Mouse (Mus musculus): ENCODE measurements around the gene Gprin1. TPM values are rescaled to one million over a fixed set of nuclear protein-coding genes. Genes with fewer than 3 reads are reported as not detected.

The Gprin1 gene
- polyA plus RNA-seq, 1 experiment from 2014 or later: 23.5 TPM

- Histone ChIP-seq H3K27ac (peak overlapping the region; percentile 71), H3K9me3 (ENCODE audit: control insufficient read depth, low read length) (no peaks in the 10 kb centered on the region), H3K9ac (peak overlapping the region; percentile 78), H3K4me2 (replicated peaks) (peak overlapping the region; percentile 82), H3K4me3 (replicated peaks; ENCODE audit: low read length) (peak overlapping the region; percentile 63), H3K4me1 (replicated peaks; ENCODE audit: control insufficient read depth, insufficient read depth, low read length) (peaks cover 18% of the 10 kb centered on the region), H3K36me3 (replicated peaks; ENCODE audit: control insufficient read depth, insufficient read depth) (no peaks in the 10 kb centered on the region), H3K27me3 (ENCODE audit: control insufficient read depth, insufficient read depth, low read length) (peaks cover 51% of the 10 kb centered on the region)
- 4% methylated on average over 44 of the region's 44 CpGs for WGBS
- peak; percentile 42 for DNase-seq (ENCODE audit: low spot score)
- ATAC-seq (ENCODE audit: low FRiP score): peak; percentile 56
Observed at GRCm38 (mm10) chr13:54765281-54766191, 15.9 kb upstream of the Gprin1 start.

DNA sequence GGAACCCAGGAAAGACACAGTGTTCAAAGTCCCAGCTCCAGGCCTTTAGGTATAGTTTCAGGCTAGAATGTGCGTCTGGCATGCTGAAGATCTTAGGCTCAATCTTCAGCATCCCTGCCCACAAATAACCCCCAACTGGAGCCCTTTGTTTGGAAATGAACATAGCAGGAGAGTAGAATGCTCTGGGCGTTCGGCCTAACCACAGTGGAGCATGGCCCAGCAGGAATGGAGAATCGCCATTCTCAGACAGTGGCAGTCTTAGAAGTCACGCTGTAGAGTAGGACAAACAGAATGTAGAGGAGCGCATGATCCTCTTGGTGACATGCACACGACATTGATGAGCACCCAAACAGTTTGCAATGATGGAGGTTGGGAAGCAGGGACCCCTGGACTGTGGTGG is 11.2 kb upstream of the Gprin1 start:
- ATAC-seq (ENCODE audit: low FRiP score) (no peak), DNase-seq (ENCODE audit: low spot score) (no peak)
- Histone ChIP-seq H3K27me3 (ENCODE audit: control insufficient read depth, insufficient read depth, low read length) (peaks cover 39% of the 10 kb centered on the region), H3K4me1 (replicated peaks; ENCODE audit: control insufficient read depth, insufficient read depth, low read length) (peaks cover 49% of the 10 kb centered on the region), H3K36me3 (replicated peaks; ENCODE audit: control insufficient read depth, insufficient read depth) (no peaks in the 10 kb centered on the region), H3K9me3 (ENCODE audit: control insufficient read depth, low read length) (no peaks in the 10 kb centered on the region), H3K27ac (no peak overlapping the region), H3K4me3 (replicated peaks; ENCODE audit: low read length) (no peak overlapping the region), H3K9ac (no peak overlapping the region), H3K4me2 (replicated peaks) (no peak overlapping the region)
- WGBS: 66% methylated on average over 7 of the region's 7 CpGs

DNA sequence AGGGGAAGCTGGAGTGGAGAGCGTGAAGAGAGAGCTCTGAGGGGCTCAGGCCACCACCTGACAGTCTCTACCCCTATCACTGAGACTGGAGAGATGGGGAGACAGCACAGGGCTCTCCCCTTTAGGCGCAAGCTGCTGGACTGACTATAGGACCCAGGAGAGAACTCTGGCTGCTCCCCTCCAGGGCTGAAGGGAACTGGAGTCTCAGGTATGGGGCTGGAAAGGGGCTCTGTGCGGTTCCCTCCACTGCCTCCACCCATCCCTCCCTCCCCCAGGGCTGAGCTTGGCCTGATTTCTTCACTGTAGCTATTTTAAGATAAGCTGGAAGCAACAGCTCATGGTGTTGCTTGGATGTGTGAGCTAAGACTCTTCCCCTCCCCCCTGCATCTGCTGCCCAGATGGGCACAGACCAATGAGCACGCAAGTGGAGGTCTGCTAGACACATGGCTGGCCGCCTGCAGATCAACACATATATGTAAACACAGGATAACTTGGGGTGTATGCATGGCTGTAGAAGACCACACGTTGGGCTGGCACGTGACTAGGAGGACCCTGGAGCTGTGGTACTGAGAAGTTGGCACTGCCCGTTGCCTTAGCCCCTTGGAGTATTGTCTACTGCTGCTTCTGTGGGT is 10.6 kb upstream of the Gprin1 start:
- H3K9me3 ChIP-seq (ENCODE audit: control insufficient read depth, low read length): no peaks in the 10 kb centered on the region
- H3K27ac ChIP-seq: no peak overlapping the region
- no peaks in the 10 kb centered on the region for H3K36me3 ChIP-seq (replicated peaks; ENCODE audit: control insufficient read depth, insufficient read depth)
- H3K4me2 ChIP-seq (replicated peaks): 0 out of 2 replicates have a peak overlapping the region, but pooled peaks have one; percentile 2
- H3K9ac ChIP-seq: no peak overlapping the region
- no peak overlapping the region for H3K4me3 ChIP-seq (replicated peaks; ENCODE audit: low read length)
- DNase-seq (ENCODE audit: low spot score) (no peak), ATAC-seq (ENCODE audit: low FRiP score) (no peak)
- peaks cover 34% of the 10 kb centered on the region for H3K27me3 ChIP-seq (ENCODE audit: control insufficient read depth, insufficient read depth, low read length)
- peaks cover 49% of the 10 kb centered on the region for H3K4me1 ChIP-seq (replicated peaks; ENCODE audit: control insufficient read depth, insufficient read depth, low read length)
- 60% methylated on average over 8 of the region's 8 CpGs for whole genome bisulfite sequencing

DNA sequence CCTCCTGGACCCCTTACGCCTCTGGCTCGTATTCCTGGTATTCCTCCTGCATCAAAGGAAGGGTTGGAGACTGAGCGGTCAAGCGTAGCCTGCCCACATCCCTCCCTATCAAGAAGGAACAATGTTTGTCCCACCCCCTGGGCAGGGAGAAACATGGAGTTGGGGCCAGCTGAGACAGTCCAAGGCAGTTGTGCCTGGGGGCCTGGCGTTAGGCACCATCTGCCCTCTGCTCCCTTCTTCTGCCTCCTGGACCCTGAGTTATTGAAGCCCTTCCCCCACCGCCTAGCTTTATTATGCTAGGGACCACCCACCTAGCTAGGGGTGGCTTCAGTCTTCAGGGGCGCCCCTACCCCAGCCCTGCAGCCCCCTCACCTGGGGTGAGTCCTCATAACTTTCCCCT is 9.8 kb upstream of the Gprin1 start:
- peaks cover 28% of the 10 kb centered on the region for H3K27me3 ChIP-seq (ENCODE audit: control insufficient read depth, insufficient read depth, low read length)
- peaks cover 47% of the 10 kb centered on the region for H3K4me1 ChIP-seq (replicated peaks; ENCODE audit: control insufficient read depth, insufficient read depth, low read length)
- H3K9ac ChIP-seq: peak overlapping the region; percentile 59
- H3K4me3 ChIP-seq (replicated peaks; ENCODE audit: low read length): no peak overlapping the region; the same call in 1 of the 2 replicates
- H3K9me3 ChIP-seq (ENCODE audit: control insufficient read depth, low read length): no peaks in the 10 kb centered on the region
- no peaks in the 10 kb centered on the region for H3K36me3 ChIP-seq (replicated peaks; ENCODE audit: control insufficient read depth, insufficient read depth)
- no peak for DNase-seq (ENCODE audit: low spot score)
- 4% methylated on average over 6 of the region's 7 CpGs for WGBS
- no peak for ATAC-seq (ENCODE audit: low FRiP score)
- H3K27ac ChIP-seq: no peak overlapping the region; the same call in 1 of the 2 replicates
- H3K4me2 ChIP-seq (replicated peaks): peak overlapping the region; percentile 81

- peak overlapping the region; percentile 40 for H3K4me3 ChIP-seq (replicated peaks; ENCODE audit: low read length)
- no peaks in the 10 kb centered on the region for H3K9me3 ChIP-seq (ENCODE audit: control insufficient read depth, low read length)
- ATAC-seq (ENCODE audit: low FRiP score) (no peak), DNase-seq (ENCODE audit: low spot score) (no peak)
- no peaks in the 10 kb centered on the region for H3K36me3 ChIP-seq (replicated peaks; ENCODE audit: control insufficient read depth, insufficient read depth)
- H3K9ac ChIP-seq: peak overlapping the region; percentile 59
- under 1% methylated on average over 29 of the region's 29 CpGs for WGBS
- H3K4me2 ChIP-seq (replicated peaks): peak overlapping the region; percentile 81
- peaks cover 51% of the 10 kb centered on the region for H3K4me1 ChIP-seq (replicated peaks; ENCODE audit: control insufficient read depth, insufficient read depth, low read length)
- H3K27ac ChIP-seq: peak overlapping the region; percentile 96
- H3K27me3 ChIP-seq (ENCODE audit: control insufficient read depth, insufficient read depth, low read length): peaks cover 22% of the 10 kb centered on the region; the same call in 1 of the 2 replicates
Observed at GRCm38 (mm10) chr13:54758756-54759470, 9.2 kb upstream of the Gprin1 start.

GRCm38 (mm10) chr13:54758045-54758755 is 8.5 kb upstream of the Gprin1 start:
- Histone ChIP-seq H3K4me3 (replicated peaks; ENCODE audit: low read length) (peak overlapping the region; percentile 40), H3K27ac (peak overlapping the region; percentile 96), H3K9ac (peak overlapping the region; percentile 59), H3K9me3 (ENCODE audit: control insufficient read depth, low read length) (no peaks in the 10 kb centered on the region), H3K4me1 (replicated peaks; ENCODE audit: control insufficient read depth, insufficient read depth, low read length) (peaks cover 53% of the 10 kb centered on the region), H3K4me2 (replicated peaks) (peak overlapping the region; percentile 81), H3K27me3 (ENCODE audit: control insufficient read depth, insufficient read depth, low read length) (peaks cover 15% of the 10 kb centered on the region; the same call in 1 of the 2 replicates), H3K36me3 (replicated peaks; ENCODE audit: control insufficient read depth, insufficient read depth) (no peaks in the 10 kb centered on the region)
- peak; percentile 84 for ATAC-seq (ENCODE audit: low FRiP score)
- peak; percentile 91 for DNase-seq (ENCODE audit: low spot score)
- under 1% methylated on average over 43 of the region's 43 CpGs for WGBS

DNA sequence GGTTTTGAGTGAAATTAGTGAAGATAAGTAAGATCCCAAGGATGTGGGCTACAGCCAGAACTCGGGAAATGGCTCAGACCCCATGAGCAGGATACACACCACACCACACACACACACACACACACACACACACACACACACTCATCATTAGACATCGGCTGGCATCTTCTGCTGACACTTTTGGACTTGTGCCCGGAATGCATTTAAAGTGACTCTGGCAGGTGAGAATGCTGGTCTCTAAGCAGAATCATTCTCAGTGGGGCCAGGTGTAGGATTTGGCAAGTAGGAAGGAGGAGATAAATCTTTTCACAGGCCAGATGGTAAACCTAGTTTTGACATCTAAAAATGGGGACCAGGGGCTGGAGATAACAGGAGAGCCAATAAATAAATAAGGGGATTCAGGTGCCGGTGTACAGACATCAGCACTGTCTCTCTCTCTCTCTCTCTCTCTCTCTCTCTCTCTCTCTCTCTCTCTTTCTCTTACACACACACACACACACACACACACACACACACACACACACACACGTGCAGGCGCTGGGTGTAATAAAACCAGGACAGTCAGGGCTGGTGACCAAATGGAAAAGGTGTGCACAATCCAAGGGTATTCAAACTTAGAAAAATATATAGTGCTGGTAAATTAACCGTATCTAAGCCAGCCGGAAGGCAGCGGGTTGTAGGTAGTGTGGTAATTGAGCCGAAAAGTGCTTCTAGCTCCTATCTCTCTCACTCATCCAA is 7.6 kb upstream of the Gprin1 start:
- H3K4me2 ChIP-seq (replicated peaks): peak overlapping the region; percentile 81
- DNase-seq (ENCODE audit: low spot score): peak; percentile 56
- H3K27me3 ChIP-seq (ENCODE audit: control insufficient read depth, insufficient read depth, low read length): 0 out of 2 replicates have a peak, but pooled peaks cover 9% of the 10 kb centered on the region
- ATAC-seq (ENCODE audit: low FRiP score): no peak
- H3K36me3 ChIP-seq (replicated peaks; ENCODE audit: control insufficient read depth, insufficient read depth): no peaks in the 10 kb centered on the region
- peaks cover 53% of the 10 kb centered on the region for H3K4me1 ChIP-seq (replicated peaks; ENCODE audit: control insufficient read depth, insufficient read depth, low read length)
- WGBS: 34% methylated on average over 10 of the region's 10 CpGs
- peak overlapping the region; percentile 40 for H3K4me3 ChIP-seq (replicated peaks; ENCODE audit: low read length)
- H3K27ac ChIP-seq: peak overlapping the region; percentile 96
- H3K9ac ChIP-seq: peak overlapping the region; percentile 59
- no peaks in the 10 kb centered on the region for H3K9me3 ChIP-seq (ENCODE audit: control insufficient read depth, low read length)

DNA sequence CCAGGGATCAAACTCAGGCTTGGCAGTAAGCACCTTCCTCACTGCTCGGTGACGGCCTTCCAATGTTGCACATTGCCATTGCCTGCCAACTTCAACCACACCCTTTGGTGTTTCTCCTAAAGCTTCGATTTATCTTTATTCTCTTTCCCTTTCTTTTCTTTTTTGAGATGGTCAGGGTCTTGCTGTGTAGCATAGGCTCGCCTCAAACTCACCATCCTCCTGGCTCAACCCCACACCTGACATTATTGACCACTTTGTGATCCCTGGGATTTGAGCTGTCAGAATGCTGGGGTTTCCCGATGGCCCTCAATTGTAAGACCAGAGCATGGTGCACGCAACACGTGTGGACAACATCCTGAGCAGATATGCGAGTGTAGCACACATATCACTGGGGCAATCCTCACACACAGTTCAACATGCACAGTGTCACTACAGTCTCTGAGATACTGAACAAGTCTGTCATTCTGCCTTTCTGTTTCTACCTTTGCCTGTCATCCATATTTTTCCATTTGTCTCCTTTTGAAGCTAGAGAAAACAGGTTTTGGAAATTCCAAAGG is 6.6 kb upstream of the Gprin1 start:
- Histone ChIP-seq H3K27ac (peak overlapping the region; percentile 68; the same call in 1 of the 2 replicates), H3K4me1 (replicated peaks; ENCODE audit: control insufficient read depth, insufficient read depth, low read length) (peaks cover 53% of the 10 kb centered on the region), H3K9ac (no peak overlapping the region), H3K4me3 (replicated peaks; ENCODE audit: low read length) (no peak overlapping the region), H3K9me3 (ENCODE audit: control insufficient read depth, low read length) (no peaks in the 10 kb centered on the region), H3K36me3 (replicated peaks; ENCODE audit: control insufficient read depth, insufficient read depth) (no peaks in the 10 kb centered on the region), H3K4me2 (replicated peaks) (no peak overlapping the region), H3K27me3 (ENCODE audit: control insufficient read depth, insufficient read depth, low read length) (peaks cover 16% of the 10 kb centered on the region; the same call in 1 of the 2 replicates)
- 88% methylated on average over 8 of the region's 8 CpGs for WGBS
- DNase-seq (ENCODE audit: low spot score) (no peak), ATAC-seq (ENCODE audit: low FRiP score) (no peak)

Measured in hindbrain, embryonic 14.5 days (tissue).